Mouse (Mus musculus) limb, embryonic 13.5 days (tissue): ENCODE measurements around the gene Glod4. TPM values are rescaled to one million over a fixed set of nuclear protein-coding genes. Genes with fewer than 3 reads are reported as not detected.

Experiments used
- ATAC-seq: fragments of 200-750 bp; cut with Nextera tagmentation; 2 replicates; pipeline ENCODE4 v1.8.0; 2017; ENCODE audit warnings: low read depth, moderate number of reproducible peaks, moderate TSS enrichment; ENCODE audit not compliant: low FRiP score
- H3K27ac ChIP-seq: fragments of 300-500 bp; sonication (generic); 2 replicates; pipeline ENCODE4 v1.5.1; 2015; ENCODE audit warnings: inconsistent platforms, mild to moderate bottlenecking, moderate library complexity
- H3K27me3 ChIP-seq: fragments of 300-500 bp; sonication (generic); 2 replicates; pipeline ENCODE4 v1.6.1; 2015; ENCODE audit warnings: mild to moderate bottlenecking, inconsistent platforms
- H3K36me3 ChIP-seq: fragments of 300-500 bp; sonication (generic); 2 replicates; pipeline ENCODE4 v1.6.1; 2015; ENCODE audit warnings: inconsistent platforms, mild to moderate bottlenecking, moderate library complexity
- H3K4me1 ChIP-seq: fragments of 300-500 bp; sonication (generic); 2 replicates; pipeline ENCODE4 v1.6.1; 2015; ENCODE audit warnings: inconsistent platforms
- H3K4me2 ChIP-seq: fragments of 300-500 bp; sonication (generic); replicated peaks from 2 replicates; pipeline ENCODE4 v1.6.1; 2015; ENCODE audit warnings: inconsistent platforms, mild to moderate bottlenecking, moderate library complexity
- H3K4me3 ChIP-seq: fragments of 300-500 bp; sonication (generic); 2 replicates; pipeline ENCODE4 v1.5.1; 2015; ENCODE audit warnings: moderate library complexity, mild to moderate bottlenecking, inconsistent platforms
- H3K9ac ChIP-seq: fragments of 300-500 bp; sonication (generic); 2 replicates; pipeline ENCODE4 v1.6.1; 2015; ENCODE audit warnings: mild to moderate bottlenecking, inconsistent platforms
- H3K9me3 ChIP-seq: fragments of 300-500 bp; sonication (generic); 2 replicates; pipeline ENCODE4 v1.6.1; 2016; ENCODE audit warnings: inconsistent platforms
- WGBS: fragments of 180-500 bp; shearing (Covaris S2); methylation state at CpG from one replicate; pipeline ENCODE4 v1.1.7; 2015; 5-methylcytosine and 5-hydroxymethylcytosine counted together
- polyA plus RNA-seq: library from polyadenylated mRNA; unstranded; fragments of >200 nt; fragmentation: Nextera tagmentation; extraction: Ambion mirVana; gene quantifications from 2 replicates; pipeline ENCODE4 v1.2.1, GENCODE M21; 2015

The Glod4 gene
- polyA plus RNA-seq, 1 experiment from 2014 or later = 129 TPM

DNA sequence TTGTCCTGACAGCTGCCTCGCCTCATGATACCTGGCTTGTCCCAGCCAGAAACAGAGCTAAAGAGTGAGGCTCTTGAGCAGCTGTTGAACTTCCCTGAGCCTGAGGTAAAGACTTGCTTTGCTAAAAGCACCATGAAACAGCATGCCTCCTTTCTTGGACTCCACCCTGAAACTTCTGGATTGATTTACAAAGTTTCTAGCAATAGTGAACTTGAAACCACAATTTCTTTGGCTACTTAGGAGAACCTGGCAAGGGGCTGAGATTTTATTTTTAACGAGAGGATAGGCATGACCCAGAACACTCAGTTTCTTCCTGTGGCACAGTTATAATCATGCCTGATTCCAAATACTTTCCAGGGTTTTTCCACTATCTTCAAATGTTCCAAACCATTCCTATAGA is 121.0 kb downstream of the Glod4 start:
- H3K4me2 ChIP-seq = no peak overlapping the region
- no peaks in the 10 kb centered on the region for H3K27me3 ChIP-seq
- no peaks in the 10 kb centered on the region for H3K9me3 ChIP-seq
- peaks cover 24% of the 10 kb centered on the region for H3K4me1 ChIP-seq
- no peak overlapping the region for H3K4me3 ChIP-seq
- 63% methylated on average over 2 of the region's 2 CpGs for WGBS
- no peak overlapping the region; the same call in 1 of the 2 replicates for H3K27ac ChIP-seq
- H3K36me3 ChIP-seq = peaks cover 23% of the 10 kb centered on the region
- no peak for ATAC-seq
- no peak overlapping the region for H3K9ac ChIP-seq

DNA sequence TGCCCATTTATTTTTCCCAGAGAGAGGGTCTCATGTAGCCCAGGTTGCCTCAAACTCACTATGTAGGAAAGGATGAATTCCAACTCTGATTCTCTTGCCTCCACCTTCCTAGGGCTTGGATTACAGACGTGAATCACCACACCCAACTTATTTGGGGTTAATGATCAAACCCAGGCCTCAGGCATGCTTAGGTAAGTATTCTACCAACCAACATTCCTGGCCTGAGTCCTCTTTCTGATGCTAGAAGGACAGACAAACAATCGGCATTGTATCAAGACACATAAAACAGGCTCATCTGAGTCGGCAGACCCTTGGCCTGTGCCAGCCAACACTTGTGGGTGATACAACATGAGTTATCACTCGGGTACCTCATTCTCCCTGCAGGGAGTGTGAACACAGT is 122.4 kb downstream of the Glod4 start:
- Histone ChIP-seq H3K9ac (no peak overlapping the region), H3K27me3 (no peaks in the 10 kb centered on the region), H3K27ac (no peak overlapping the region), H3K4me3 (no peak overlapping the region), H3K36me3 (peaks cover 34% of the 10 kb centered on the region), H3K9me3 (no peaks in the 10 kb centered on the region), H3K4me1 (peaks cover 23% of the 10 kb centered on the region), H3K4me2 (no peak overlapping the region)
- ATAC-seq = no peak
- 82% methylated on average over 4 of the region's 4 CpGs for WGBS

DNA sequence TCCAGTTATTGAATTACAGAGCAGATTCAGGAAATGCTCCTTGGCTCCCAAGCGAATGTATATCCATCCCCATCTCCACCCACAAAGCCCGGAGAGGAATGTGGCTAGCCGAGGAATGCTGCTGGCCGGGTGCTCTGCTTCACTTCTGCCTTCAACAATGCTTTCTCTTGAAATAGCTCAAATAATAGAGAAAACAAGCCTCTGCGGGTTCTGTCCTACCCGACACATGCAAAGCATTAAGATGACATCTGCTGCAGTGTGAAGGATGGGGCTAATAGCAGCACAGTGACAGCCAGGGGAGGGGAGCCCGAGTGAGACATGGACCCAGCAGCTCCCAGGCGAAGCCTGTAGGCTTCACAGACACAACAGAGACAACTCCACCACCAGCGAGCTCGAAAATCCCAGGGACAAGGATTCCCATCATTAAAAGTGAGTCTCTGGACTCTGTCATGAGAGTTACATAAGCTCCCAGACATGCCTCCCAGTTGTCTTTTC is 123.1 kb downstream of the Glod4 start:
- Histone ChIP-seq H3K4me2 (no peak overlapping the region), H3K36me3 (peaks cover 36% of the 10 kb centered on the region), H3K4me1 (peaks cover 16% of the 10 kb centered on the region), H3K27me3 (no peaks in the 10 kb centered on the region), H3K9ac (no peak overlapping the region), H3K9me3 (no peaks in the 10 kb centered on the region), H3K4me3 (no peak overlapping the region), H3K27ac (peak overlapping the region; percentile 65; the same call in 1 of the 2 replicates)
- ATAC-seq = peak; percentile 66; the same call in 1 of the 2 replicates
- 38% methylated on average over 10 of the region's 10 CpGs for WGBS

DNA sequence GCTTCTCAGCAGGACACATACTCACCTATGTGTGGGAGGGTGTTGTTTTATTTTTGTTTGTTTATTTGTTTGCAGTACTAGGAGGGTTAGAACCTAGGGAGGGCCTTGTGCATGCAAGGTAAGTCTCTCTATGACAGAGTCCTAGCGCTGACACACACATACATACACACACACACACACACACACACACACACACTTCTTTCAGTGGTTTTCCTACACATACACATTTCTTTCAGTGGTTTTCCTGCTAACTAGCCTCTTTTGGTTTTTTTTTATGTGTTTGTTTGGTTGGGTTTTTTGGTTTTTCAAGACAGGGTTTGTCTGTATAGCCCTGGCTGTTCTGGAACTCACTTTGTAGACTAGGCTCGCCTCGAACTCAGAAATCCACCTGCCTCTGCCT is 133.1 kb downstream of the Glod4 start:
- H3K27ac ChIP-seq = no peak overlapping the region
- WGBS = 95% methylated on average over 3 of the region's 3 CpGs
- H3K4me2 ChIP-seq = no peak overlapping the region
- no peaks in the 10 kb centered on the region for H3K27me3 ChIP-seq
- H3K36me3 ChIP-seq = peaks cover 27% of the 10 kb centered on the region
- ATAC-seq = no peak
- H3K9ac ChIP-seq = no peak overlapping the region
- H3K4me3 ChIP-seq = no peak overlapping the region
- H3K4me1 ChIP-seq = peaks cover 23% of the 10 kb centered on the region
- H3K9me3 ChIP-seq = no peaks in the 10 kb centered on the region

DNA sequence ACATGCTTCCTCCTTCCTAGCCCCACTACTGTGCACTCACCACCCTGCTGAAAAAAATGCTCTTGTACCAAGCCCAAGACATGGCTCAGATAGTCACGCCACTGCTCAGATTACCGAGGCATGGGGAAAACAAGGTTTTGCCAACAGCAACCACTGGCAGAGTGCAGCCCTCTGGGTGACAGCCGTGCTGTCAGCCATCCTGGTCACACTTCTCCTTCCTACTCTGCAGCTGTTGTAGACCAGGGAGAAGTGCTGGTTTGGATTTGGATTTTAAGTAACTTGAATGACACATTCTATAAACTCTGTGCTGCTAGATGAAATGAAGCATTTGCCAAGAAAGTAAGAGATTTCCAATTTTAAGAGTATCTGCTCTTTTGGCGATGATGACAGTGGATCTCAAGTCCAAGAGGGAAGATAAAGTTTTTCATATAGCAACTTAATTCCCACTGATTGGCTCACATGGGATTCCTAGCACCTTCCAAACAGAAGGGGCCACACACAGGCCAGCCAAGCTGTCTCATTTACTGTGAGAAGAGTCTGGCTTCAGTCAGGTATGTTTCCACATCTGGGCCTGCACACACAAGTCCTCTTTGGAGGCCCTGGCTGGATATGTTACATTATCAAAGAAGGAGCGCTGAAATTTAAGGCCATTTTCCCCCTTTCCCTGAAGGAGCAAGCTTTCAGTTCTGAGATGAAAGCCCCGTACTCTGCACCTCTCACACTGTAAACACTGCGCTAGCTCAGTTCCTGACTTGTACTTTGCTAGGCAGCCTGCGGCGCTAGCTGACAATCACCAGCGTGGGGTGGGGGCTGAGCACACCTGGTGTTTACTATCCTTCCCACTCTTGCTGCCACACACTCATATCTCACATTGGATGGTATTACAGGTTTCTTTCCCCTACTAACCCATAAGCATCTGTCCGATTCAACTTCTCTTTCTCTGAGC is 136.7 kb downstream of the Glod4 start:
- peak; percentile 57 for ATAC-seq
- Histone ChIP-seq H3K9me3 (no peaks in the 10 kb centered on the region), H3K4me1 (peaks cover 25% of the 10 kb centered on the region), H3K27ac (peak overlapping the region; percentile 55; the same call in 1 of the 2 replicates), H3K4me3 (no peak overlapping the region), H3K9ac (no peak overlapping the region), H3K4me2 (no peak overlapping the region), H3K27me3 (no peaks in the 10 kb centered on the region), H3K36me3 (peaks cover 5% of the 10 kb centered on the region)
- WGBS = 55% methylated on average over 11 of the region's 11 CpGs

DNA sequence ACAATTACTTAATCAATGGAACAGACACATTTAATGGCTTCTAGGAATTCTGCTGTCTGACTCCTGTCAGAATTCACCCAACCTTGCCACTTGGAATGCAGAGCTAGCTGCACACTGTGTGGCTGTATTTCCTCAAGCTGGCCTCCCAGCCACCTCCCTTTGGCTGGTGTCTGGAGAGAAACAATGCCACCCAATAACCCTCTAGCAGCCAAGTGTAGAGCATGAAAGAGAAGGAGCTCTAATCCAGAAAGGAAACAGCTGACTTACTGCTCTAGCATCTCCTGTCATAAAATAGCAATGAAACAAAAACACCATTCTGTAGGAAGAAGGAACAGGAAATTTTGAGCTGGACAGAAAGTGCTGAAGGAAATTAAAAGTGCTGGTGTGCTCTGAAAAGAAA is 142.4 kb downstream of the Glod4 start:
- no peak for ATAC-seq
- no peak overlapping the region for H3K4me3 ChIP-seq
- H3K27me3 ChIP-seq = no peaks in the 10 kb centered on the region
- no peak overlapping the region for H3K4me2 ChIP-seq
- peaks cover 4% of the 10 kb centered on the region for H3K36me3 ChIP-seq
- H3K9me3 ChIP-seq = no peaks in the 10 kb centered on the region
- H3K27ac ChIP-seq = peak overlapping the region; percentile 39
- H3K4me1 ChIP-seq = peaks cover 43% of the 10 kb centered on the region
- H3K9ac ChIP-seq = no peak overlapping the region

DNA sequence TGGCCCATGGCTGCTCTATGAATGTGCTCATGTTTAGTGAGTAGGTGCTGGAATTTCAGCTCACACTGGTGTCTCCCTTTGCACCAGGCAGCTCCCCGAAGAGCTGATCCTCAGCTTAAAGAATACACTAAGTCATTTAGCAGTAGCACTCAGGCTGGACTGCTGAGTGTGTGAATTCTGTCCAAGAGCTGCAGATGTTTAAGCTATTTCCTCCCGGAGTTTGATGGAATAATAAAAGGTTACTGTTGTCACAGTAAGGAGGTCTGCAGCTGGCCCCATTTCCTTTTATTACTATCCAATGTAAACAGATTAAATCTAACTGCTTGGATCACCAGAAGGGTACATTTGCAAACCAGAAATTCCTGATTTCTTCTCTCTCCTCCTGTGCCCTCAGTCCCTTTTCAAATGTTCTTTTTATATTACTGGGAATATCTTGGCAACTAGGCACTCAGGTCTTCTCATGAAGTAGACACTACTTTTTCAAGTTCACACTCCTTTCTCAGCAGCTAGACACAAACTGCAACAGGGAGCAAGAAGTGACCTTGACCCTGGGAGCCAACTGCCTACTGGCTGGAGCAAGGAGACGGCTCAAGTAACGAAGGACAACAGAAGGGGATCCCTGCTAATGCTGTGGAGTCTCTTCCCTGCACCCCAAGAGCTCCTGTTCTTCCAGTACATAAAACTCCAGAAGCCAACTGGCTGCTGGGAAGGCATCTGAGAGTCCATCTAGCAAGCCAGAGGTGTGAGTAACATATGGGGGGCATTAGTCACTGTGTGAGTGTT is 144.1 kb downstream of the Glod4 start:
- Histone ChIP-seq H3K9me3 (no peaks in the 10 kb centered on the region), H3K4me1 (peaks cover 40% of the 10 kb centered on the region), H3K4me2 (peak overlapping the region; percentile 19), H3K4me3 (no peak overlapping the region), H3K27ac (peak overlapping the region; percentile 74), H3K36me3 (peaks cover 4% of the 10 kb centered on the region; the same call in 1 of the 2 replicates), H3K27me3 (no peaks in the 10 kb centered on the region), H3K9ac (no peak overlapping the region)
- 21% methylated on average over 4 of the region's 4 CpGs for WGBS
- ATAC-seq = peak; percentile 69; the same call in 1 of the 2 replicates

DNA sequence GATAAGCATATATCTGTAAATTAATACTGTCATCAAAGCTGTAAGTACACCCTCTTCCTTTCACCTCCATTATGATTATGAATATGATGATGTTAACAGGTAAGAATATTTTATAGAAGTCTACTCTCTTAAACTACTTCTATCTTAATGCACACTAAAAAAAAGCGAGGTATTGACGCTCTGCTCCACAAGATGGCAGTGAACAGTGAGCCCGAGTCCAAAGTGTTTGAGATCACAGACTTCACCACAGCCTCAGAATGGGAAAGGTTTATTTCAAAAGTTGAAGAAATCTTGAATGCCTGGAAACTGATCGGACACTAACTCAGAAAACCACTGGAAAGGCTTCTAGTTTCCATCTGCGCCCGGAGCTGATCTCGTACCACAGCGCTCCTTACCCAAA is 149.9 kb downstream of the Glod4 start:
- Histone ChIP-seq H3K9me3 (no peaks in the 10 kb centered on the region), H3K27ac (no peak overlapping the region), H3K9ac (no peak overlapping the region), H3K36me3 (peaks cover 17% of the 10 kb centered on the region), H3K4me2 (no peak overlapping the region), H3K4me1 (peaks cover 12% of the 10 kb centered on the region), H3K27me3 (no peaks in the 10 kb centered on the region), H3K4me3 (no peak overlapping the region)
- ATAC-seq = no peak
- WGBS = 85% methylated on average over 8 of the region's 8 CpGs

DNA sequence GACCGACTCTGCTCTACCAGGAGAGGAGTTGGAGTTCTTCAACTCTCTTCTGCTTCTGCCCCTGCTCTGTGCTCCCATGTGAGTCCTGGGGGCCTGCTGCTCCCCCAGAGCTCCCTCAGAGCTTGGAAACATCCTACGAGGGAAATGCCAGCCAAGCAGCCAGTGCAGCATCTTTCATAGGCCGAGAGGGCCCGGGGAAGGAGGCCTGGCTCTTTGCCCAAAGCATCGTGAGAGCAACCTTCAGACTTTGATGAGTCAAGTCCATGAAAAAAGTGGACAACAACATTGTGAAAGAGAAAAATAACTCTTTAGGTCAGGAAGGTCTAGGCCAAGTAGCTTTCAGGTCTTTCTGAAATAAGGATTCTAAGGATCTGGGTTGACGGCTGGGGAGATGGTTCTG is 153.7 kb downstream of the Glod4 start:
- Histone ChIP-seq H3K9me3 (no peaks in the 10 kb centered on the region), H3K36me3 (peaks cover 34% of the 10 kb centered on the region), H3K4me3 (no peak overlapping the region), H3K27me3 (no peaks in the 10 kb centered on the region), H3K4me1 (peaks cover 6% of the 10 kb centered on the region; the same call in 1 of the 2 replicates), H3K9ac (no peak overlapping the region), H3K27ac (no peak overlapping the region), H3K4me2 (no peak overlapping the region)
- no peak for ATAC-seq
- 89% methylated on average over 6 of the region's 6 CpGs for WGBS

DNA sequence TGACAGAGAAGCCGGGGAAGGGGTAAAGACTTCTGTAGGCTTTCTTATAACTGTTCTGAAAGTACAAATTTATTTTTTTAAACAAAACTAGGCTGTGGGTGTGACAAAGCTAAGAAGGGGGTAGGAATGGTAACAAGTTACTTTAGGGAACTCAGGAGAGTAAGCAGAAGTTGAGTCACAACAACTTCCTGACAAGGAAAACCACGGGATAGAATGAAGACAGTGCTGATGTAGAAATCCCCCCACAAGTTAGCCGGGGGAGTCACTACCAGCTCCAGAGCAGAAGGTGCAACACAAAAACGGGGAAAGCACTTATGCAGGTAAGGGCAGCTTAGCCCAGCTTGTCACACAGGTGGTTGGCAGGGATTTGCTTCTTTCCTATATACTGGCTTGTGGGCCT is 155.0 kb downstream of the Glod4 start:
- H3K4me1 ChIP-seq = peaks cover 15% of the 10 kb centered on the region
- peaks cover 34% of the 10 kb centered on the region for H3K36me3 ChIP-seq
- 84% methylated on average over 4 of the region's 4 CpGs for WGBS
- H3K27ac ChIP-seq = no peak overlapping the region
- no peak for ATAC-seq
- no peak overlapping the region for H3K4me2 ChIP-seq
- H3K9ac ChIP-seq = no peak overlapping the region
- H3K4me3 ChIP-seq = no peak overlapping the region
- H3K9me3 ChIP-seq = no peaks in the 10 kb centered on the region
- no peaks in the 10 kb centered on the region for H3K27me3 ChIP-seq

DNA sequence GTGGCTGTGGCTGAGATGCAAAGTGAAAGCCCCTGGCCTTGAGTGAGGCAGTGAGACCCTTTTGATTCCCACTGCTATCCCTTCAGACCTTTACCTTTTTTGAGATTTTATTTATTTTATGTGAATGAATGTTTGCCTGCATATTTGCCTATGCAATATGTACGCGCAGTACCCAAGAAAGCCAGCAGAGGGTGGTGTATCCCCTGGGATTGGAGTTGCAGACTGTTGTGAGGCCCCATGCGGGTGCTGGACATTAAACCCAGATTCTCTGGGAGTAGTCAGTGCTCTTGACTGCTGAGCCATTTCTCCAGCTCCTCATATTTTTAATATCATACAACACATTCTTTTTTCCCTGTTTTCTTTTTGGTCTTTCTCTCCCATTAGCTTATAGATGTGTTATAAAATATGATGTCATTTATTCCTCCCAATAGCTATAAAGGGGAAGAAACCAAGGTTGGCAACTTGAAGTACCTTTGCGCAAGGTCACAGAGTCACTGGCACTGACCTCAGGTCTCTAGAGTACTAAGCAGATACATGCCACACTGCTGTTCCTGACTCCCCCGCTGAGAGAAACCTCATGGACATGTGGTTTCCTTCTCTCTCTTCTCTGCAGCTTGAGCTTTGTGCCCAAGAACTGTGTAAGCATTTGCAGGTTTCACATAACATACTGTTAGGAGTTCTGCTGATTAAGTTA is 157.5 kb downstream of the Glod4 start:
- WGBS = 71% methylated on average over 5 of the region's 5 CpGs
- Histone ChIP-seq H3K4me1 (peaks cover 15% of the 10 kb centered on the region), H3K4me2 (no peak overlapping the region), H3K4me3 (no peak overlapping the region), H3K36me3 (peaks cover 41% of the 10 kb centered on the region), H3K9me3 (no peaks in the 10 kb centered on the region), H3K27ac (no peak overlapping the region), H3K27me3 (no peaks in the 10 kb centered on the region), H3K9ac (no peak overlapping the region)
- ATAC-seq = no peak
